Mouse (Mus musculus): ENCODE data around the gene Dusp19. TPM values are rescaled to one million over a fixed set of nuclear protein-coding genes. Genes with fewer than 3 reads are reported as not detected.

The Dusp19 gene
- polyA plus RNA-seq (2016; fragmentation: Nextera tagmentation; extraction: Ambion mirVana) = 18.2 and 20.9 TPM in 2 replicates

DNA sequence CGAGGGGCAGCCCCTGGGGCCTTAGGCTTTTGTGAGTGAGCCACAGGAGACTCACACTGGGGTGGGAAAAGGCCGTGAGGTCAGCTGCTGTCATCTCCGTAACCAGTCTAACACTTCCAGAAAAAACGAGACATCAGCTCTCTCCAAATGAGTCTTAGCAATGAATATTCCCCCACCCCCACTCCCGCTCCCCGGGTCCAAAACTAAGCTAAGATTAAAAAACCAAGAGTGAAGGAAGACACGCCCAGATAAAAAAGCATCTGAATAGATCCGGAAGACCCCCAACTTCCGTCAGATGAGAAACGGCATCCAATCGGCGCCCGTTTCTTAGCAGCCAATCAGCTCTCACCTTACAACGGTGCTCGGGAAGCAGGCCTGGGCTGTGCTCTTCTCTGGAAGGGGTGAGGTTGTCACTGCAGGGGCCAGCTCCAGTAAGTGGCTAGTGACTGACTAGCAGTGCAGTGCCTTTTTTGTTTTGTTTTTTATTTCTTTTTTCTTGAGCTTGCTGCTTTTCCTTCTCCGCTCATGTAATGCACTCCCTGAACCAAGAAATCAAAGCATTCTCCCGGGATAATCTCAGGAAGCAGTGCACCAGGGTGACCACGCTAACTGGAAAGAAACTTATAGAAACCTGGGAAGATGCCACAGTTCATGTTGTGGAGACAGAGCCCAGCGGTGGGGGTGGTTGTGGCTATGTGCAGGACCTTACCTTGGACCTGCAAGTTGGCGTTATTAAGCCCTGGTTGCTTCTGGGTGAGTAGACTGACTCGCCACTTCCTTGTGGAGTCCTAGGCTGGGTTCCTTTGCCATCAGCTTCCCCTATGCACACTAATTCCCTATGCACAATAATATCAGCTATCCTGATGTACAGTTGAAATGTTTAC lies at the start of gene Dusp19, which contains the start of gene Nup35:
Dusp19 (plus strand) TSS at position 192 of the 884 bp plus-strand sequence.
Nup35 (plus strand) TSS at position 383 of the 884 bp plus-strand sequence.
- H3K4me1 ChIP-seq = peaks cover 7% of the 10 kb centered on the region
- WGBS = 2% methylated on average over 21 of the region's 21 CpGs
- H3K27me3 ChIP-seq = no peaks in the 10 kb centered on the region
- H3K36me3 ChIP-seq = no peaks in the 10 kb centered on the region
- ATAC-seq (ENCODE audit: insufficient number of reproducible peaks, insufficient read depth, low FRiP score, low TSS enrichment) = peak; percentile 98
- peak within 1 kb of the TSS; percentile 63; the same call in 1 of the 2 replicates for H3K27ac ChIP-seq
- H3K9ac ChIP-seq = peak within 1 kb of the TSS; percentile 67
- peak within 1 kb of the TSS; percentile 56 for H3K4me3 ChIP-seq
- no peaks in the 10 kb centered on the region for H3K9me3 ChIP-seq
- H3K4me2 ChIP-seq (replicated peaks) = peak within 1 kb of the TSS; percentile 71

DNA sequence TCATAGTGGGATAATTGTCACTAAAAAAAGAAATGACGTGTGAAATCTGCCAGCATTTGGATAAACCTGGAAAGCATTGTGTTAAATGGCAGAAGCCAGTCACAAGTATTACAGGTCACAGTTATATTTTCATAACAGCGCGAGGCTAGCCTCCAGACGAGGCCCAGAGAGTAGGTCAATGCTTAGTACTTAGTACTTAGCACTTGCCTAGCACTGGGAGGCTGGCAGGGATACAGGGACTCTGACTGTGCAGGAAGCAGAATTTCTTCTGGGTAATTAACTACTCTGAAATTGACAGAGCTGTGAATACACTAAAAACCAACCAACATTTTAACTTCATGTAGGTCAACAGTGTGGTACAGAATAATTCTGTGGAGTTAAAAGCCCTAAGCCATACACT lies 49.4 kb upstream of the Dusp19 start:
- 86% methylated on average over 4 of the region's 4 CpGs for WGBS
- H3K4me1 ChIP-seq = no peaks in the 10 kb centered on the region
- no peaks in the 10 kb centered on the region for H3K36me3 ChIP-seq
- ATAC-seq (ENCODE audit: insufficient number of reproducible peaks, insufficient read depth, low FRiP score, low TSS enrichment) = no peak
- no peak overlapping the region for H3K4me2 ChIP-seq (replicated peaks)
- no peaks in the 10 kb centered on the region for H3K9me3 ChIP-seq
- H3K4me3 ChIP-seq = no peak overlapping the region
- no peak overlapping the region for H3K9ac ChIP-seq
- H3K27ac ChIP-seq = no peak overlapping the region
- no peaks in the 10 kb centered on the region for H3K27me3 ChIP-seq

DNA sequence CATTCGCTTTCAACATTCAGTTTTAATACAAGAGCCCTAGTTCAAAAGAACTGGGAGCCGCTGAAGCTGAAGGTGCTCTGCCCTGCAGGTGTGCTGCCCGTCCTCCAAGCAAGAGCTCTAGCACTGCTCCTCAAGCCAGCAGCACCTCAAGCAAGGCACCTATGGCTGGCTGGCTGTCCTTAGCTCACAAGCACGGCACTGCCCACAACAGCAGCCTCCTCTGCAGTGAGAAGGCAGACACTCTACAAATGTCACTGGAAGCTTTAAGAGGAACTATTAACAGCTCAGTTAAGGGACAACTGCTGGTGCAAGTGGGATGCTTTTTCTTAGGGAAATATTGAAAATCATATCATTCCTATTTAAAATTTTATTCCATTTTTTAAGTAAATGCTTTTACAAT lies 46.2 kb upstream of the Dusp19 start:
- no peaks in the 10 kb centered on the region for H3K4me1 ChIP-seq
- H3K36me3 ChIP-seq = no peaks in the 10 kb centered on the region
- no peak overlapping the region for H3K9ac ChIP-seq
- H3K4me3 ChIP-seq = no peak overlapping the region
- H3K27ac ChIP-seq = no peak overlapping the region
- no peaks in the 10 kb centered on the region for H3K9me3 ChIP-seq
- 71% methylated on average over 4 of the region's 4 CpGs for WGBS
- H3K4me2 ChIP-seq (replicated peaks) = no peak overlapping the region
- ATAC-seq (ENCODE audit: insufficient number of reproducible peaks, insufficient read depth, low FRiP score, low TSS enrichment) = no peak
- H3K27me3 ChIP-seq = no peaks in the 10 kb centered on the region

DNA sequence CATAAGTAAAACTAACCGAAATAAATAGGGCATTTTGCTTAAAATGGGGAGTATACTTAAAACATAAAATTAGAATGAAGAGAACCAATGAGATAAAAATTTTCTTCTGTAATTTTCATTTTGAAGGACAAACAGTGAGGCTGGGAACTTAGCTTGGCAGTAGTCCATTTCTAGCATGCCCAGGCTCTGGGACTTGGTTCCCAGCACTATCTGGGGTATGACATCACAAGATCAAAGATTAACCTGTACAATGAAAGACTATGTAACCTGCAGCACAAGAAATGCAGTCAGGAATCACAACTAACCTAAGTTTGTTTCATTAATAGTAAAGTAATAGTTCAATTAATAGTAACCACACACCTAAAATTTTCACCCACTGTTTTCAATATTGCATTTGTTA lies 39.6 kb upstream of the Dusp19 start:
- H3K4me2 ChIP-seq (replicated peaks) = no peak overlapping the region
- H3K27ac ChIP-seq = no peak overlapping the region
- H3K4me1 ChIP-seq = peaks cover 17% of the 10 kb centered on the region
- no peaks in the 10 kb centered on the region for H3K36me3 ChIP-seq
- H3K9me3 ChIP-seq = no peaks in the 10 kb centered on the region
- no peaks in the 10 kb centered on the region for H3K27me3 ChIP-seq
- no peak overlapping the region for H3K4me3 ChIP-seq
- H3K9ac ChIP-seq = no peak overlapping the region
- 96% methylated on average over 1 of the region's 1 CpGs for WGBS
- ATAC-seq (ENCODE audit: insufficient number of reproducible peaks, insufficient read depth, low FRiP score, low TSS enrichment) = no peak

DNA sequence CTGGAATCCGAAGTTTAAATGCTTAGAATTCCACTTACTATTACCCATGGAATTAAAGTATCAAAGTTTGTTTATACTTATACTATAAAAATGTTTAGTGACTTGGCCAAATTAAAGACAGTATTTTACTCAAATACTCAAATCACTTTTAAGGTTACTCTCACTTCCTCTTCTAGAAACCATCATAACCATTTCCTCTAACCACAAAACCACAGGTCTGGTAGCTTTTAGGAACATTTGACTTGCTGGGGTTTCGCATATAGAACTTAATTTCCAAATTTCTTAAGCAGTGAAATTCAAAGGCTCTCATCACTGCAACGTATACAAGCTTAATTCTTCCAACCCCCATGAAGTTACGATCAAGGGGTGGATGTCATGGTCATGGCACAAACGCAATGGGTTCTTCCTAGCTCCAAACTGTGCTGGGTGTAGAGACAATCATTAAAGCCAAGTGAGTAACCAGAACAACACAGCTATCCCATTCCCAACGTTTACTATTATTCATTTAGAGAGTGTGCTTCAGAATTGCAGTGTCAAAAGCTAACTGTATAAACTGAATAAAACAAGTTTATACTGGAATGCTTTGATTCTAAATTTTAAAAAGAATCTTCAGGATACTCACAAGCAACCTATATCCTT lies 37.5 kb upstream of the Dusp19 start:
- no peak overlapping the region for H3K27ac ChIP-seq
- peak overlapping the region; percentile 24; the same call in 1 of the 2 replicates for H3K4me3 ChIP-seq
- no peaks in the 10 kb centered on the region for H3K9me3 ChIP-seq
- peaks cover 17% of the 10 kb centered on the region for H3K4me1 ChIP-seq
- peak overlapping the region; percentile 63 for H3K4me2 ChIP-seq (replicated peaks)
- WGBS = 44% methylated on average over 6 of the region's 6 CpGs
- no peaks in the 10 kb centered on the region for H3K27me3 ChIP-seq
- no peaks in the 10 kb centered on the region for H3K36me3 ChIP-seq
- no peak overlapping the region for H3K9ac ChIP-seq
- ATAC-seq (ENCODE audit: insufficient number of reproducible peaks, insufficient read depth, low FRiP score, low TSS enrichment) = no peak

DNA sequence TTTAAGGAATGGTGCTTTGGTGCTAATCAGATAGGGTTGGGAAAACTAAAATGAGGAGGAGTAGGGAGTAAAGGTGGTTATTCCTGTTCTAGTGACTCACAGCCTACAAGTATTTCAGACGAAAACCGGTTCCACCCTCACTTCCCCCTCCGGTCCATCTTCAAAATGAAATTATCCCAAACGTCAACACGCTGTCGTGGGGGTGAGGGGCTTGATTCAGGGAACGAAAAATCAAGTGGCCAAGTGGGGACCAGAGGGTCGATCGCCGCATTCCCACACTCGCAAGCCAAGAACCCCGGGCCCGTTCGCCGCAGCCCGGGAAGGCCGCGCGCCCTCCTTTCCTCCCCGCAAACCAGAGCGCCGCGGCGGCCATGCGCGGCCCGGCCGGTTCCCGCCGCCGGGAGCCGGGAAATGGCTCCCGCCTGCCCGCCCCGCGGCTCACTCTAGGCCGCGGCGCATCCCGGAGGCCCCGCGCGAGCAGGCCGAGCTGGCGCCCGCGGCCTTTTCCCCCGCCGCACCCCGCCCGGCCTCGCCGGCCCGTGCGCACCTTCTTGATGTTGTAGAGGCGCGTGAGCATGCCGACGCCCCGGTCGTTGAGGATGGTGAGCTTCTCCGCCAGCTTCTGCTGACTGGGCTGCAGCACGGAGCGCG lies 36.4 kb upstream of the Dusp19 start:
- H3K36me3 ChIP-seq = no peaks in the 10 kb centered on the region
- peak overlapping the region; percentile 95 for H3K4me3 ChIP-seq
- H3K4me2 ChIP-seq (replicated peaks) = peak overlapping the region; percentile 63
- H3K4me1 ChIP-seq = peaks cover 17% of the 10 kb centered on the region
- H3K27ac ChIP-seq = peak overlapping the region; percentile 97
- H3K9ac ChIP-seq = peak overlapping the region; percentile 98
- peak; percentile 70 for ATAC-seq (ENCODE audit: insufficient number of reproducible peaks, insufficient read depth, low FRiP score, low TSS enrichment)
- H3K27me3 ChIP-seq = no peaks in the 10 kb centered on the region
- under 1% methylated on average over 63 of the region's 65 CpGs for WGBS
- H3K9me3 ChIP-seq = no peaks in the 10 kb centered on the region

DNA sequence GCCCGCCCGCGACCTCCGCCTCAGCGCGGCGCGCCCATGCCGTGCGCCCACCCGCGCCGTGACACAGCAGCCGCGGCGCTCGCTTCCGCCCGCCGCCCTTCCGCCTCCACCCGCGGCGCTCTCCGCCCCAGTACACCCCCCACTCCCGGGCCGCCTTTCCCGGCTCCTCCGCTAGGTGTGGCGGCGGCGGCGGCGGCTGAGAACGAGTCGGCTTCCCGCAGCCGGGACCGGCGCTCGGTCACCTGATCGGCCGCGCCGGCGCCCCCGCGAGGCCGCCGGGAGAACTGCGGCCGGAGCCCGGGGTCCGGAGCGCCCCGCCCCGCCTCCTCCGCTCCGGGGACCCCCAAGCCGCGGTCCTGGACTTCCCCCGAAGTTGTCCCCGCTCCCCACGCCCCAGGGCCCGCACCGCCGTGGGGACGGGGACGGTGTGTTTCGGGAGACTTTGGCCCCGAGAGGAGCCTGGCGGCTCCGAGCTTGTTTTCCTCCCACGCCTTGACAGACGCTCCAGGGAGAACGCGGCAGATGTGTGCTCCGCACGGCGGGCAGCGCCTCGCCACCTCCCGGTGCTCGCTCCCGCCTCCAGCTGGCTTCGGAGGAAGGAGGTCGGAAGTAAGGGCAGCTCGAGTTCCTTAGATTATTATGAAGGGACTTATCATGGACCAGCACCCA lies 35.7 kb upstream of the Dusp19 start, which contains the start of gene Nckap1:
Nckap1 (minus strand) TSS at position 338 of the 669 bp plus-strand sequence.
- H3K27ac ChIP-seq = peak within 1 kb of the TSS; percentile 97
- H3K9me3 ChIP-seq = no peaks in the 10 kb centered on the region
- H3K4me1 ChIP-seq = peaks cover 17% of the 10 kb centered on the region
- no peaks in the 10 kb centered on the region for H3K27me3 ChIP-seq
- H3K4me3 ChIP-seq = peak within 1 kb of the TSS; percentile 95
- under 1% methylated on average over 85 of the region's 88 CpGs for WGBS
- ATAC-seq (ENCODE audit: insufficient number of reproducible peaks, insufficient read depth, low FRiP score, low TSS enrichment) = peak; percentile 92
- H3K36me3 ChIP-seq = no peaks in the 10 kb centered on the region
- H3K4me2 ChIP-seq (replicated peaks) = peak within 1 kb of the TSS; percentile 63
- peak within 1 kb of the TSS; percentile 98 for H3K9ac ChIP-seq

DNA sequence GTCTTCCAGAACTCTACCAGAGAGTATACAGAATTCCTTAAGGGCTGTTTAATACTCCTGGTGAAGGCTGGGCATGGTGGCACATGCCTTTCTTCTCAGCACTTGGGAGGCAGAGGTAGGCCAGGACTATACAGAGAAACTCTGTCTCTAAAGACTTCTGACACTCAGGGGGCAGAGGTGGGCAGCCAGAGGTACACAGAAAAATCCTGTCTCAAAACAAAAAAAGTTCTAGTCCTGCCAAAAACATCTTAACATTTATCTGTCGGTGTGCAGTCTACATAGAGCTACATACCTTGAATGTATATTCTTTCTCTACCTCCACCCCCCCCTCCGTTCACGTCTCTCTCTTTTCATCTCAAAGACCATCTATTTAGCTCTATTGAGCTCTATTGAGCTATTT lies 34.5 kb upstream of the Dusp19 start:
- no peak for ATAC-seq (ENCODE audit: insufficient number of reproducible peaks, insufficient read depth, low FRiP score, low TSS enrichment)
- Histone ChIP-seq H3K9me3 (no peaks in the 10 kb centered on the region), H3K36me3 (no peaks in the 10 kb centered on the region), H3K9ac (no peak overlapping the region), H3K27ac (no peak overlapping the region), H3K4me2 (replicated peaks) (no peak overlapping the region), H3K4me3 (no peak overlapping the region), H3K4me1 (peaks cover 17% of the 10 kb centered on the region), H3K27me3 (no peaks in the 10 kb centered on the region)
- 85% methylated on average over 3 of the region's 3 CpGs for WGBS

DNA sequence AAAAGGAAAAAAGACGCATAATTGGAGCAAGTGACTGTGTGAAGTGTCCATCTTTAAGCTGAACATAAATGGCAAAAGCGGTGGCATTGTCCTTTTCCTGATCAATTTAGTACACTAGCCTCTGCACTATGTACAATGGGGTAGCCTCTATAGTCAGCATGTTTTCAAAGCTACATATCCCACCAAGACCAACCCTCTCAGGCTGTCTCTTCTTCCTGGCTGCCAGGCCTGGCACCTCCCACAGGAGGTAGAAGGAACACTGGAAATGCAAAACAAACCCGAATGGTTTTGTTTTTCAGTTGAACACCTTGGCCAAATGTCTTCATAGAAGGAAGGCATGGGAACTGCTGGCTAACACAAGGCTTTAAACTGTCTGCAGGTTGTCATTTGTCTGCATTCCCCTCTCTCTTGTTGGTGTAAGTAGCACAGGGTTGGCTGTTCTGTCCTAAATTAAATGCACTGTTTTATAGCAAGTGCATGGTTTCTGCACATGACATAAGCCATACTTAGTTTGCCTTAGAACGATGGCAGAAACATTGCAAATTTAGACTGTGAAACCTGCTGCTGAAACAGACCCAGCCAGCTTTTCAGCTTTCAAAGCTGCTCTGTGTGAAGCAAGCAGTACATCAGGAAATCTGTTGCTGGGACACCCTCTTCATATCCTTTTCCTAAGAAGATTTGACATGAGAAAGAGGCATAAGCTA lies 22.5 kb upstream of the Dusp19 start:
- H3K27ac ChIP-seq = no peak overlapping the region
- H3K27me3 ChIP-seq = no peaks in the 10 kb centered on the region
- no peak overlapping the region for H3K9ac ChIP-seq
- WGBS = 69% methylated on average over 4 of the region's 4 CpGs
- no peaks in the 10 kb centered on the region for H3K9me3 ChIP-seq
- no peak for ATAC-seq (ENCODE audit: insufficient number of reproducible peaks, insufficient read depth, low FRiP score, low TSS enrichment)
- no peaks in the 10 kb centered on the region for H3K36me3 ChIP-seq
- H3K4me2 ChIP-seq (replicated peaks) = no peak overlapping the region
- no peak overlapping the region for H3K4me3 ChIP-seq
- no peaks in the 10 kb centered on the region for H3K4me1 ChIP-seq

DNA sequence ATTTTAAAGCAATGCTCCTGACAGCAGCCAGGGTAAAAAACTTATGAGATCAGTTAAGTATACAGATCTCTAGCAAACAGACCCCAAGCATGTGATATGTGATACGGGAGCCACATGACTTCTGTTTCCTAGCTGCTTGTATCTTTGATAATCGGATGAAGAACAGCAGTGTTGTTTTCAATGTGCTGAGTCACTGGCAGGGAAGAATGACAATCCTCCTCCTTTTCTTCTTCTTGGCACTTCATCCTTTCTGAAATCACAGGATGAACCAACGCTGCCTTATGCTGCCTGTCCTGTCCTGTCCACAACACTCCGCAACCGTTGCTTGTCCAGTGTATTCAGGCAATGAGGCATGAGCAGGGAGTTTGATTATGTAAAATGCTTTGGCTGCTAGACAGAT lies 19.9 kb upstream of the Dusp19 start:
- 65% methylated on average over 5 of the region's 5 CpGs for WGBS
- H3K9ac ChIP-seq = no peak overlapping the region
- no peaks in the 10 kb centered on the region for H3K9me3 ChIP-seq
- no peak overlapping the region for H3K27ac ChIP-seq
- no peak for ATAC-seq (ENCODE audit: insufficient number of reproducible peaks, insufficient read depth, low FRiP score, low TSS enrichment)
- H3K4me1 ChIP-seq = no peaks in the 10 kb centered on the region
- H3K27me3 ChIP-seq = no peaks in the 10 kb centered on the region
- no peak overlapping the region for H3K4me3 ChIP-seq
- H3K36me3 ChIP-seq = no peaks in the 10 kb centered on the region
- H3K4me2 ChIP-seq (replicated peaks) = no peak overlapping the region

DNA sequence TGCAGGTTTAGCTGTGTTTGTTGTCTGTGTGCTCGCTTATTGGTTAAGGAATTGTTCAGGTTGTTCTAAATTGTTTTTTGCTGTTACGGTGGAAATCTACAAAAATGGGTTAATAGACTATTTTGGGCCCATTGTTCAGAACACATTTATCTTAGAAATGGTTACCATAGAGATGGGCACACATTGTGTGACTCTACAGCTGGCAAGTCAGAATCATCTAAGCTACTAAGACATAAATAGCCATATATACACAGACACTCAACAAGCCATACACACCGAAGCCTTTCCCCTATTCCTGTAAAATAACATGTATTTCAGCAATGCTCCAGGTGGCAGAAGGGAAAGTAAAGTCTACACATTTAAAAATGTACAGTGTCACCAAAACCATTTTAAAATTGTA lies 17.0 kb upstream of the Dusp19 start:
- Histone ChIP-seq H3K36me3 (no peaks in the 10 kb centered on the region), H3K27me3 (no peaks in the 10 kb centered on the region), H3K9ac (no peak overlapping the region), H3K4me3 (no peak overlapping the region), H3K9me3 (no peaks in the 10 kb centered on the region), H3K27ac (no peak overlapping the region), H3K4me2 (replicated peaks) (no peak overlapping the region), H3K4me1 (no peaks in the 10 kb centered on the region)
- 91% methylated on average over 3 of the region's 3 CpGs for WGBS
- no peak for ATAC-seq (ENCODE audit: insufficient number of reproducible peaks, insufficient read depth, low FRiP score, low TSS enrichment)

Data from embryonic facial prominence, embryonic 12.5 days (tissue).